Mouse (Mus musculus) liver, embryonic 14.5 days (tissue): ENCODE data around the gene Clec3b.

Source experiments
- CTCF ChIP-seq: IDR thresholded peaks from 2 replicates; pipeline ENCODE4 v1.5.1; 2016; ENCODE audit warnings: antibody characterized with exemption, low read depth, control low read depth
- EP300 ChIP-seq: IDR thresholded peaks from 2 replicates; pipeline ENCODE4 v1.6.1; 2016; ENCODE audit warnings: antibody characterized with exemption, low read depth

- TF ChIP-seq CTCF (no peak), EP300 (no peak)
These were observed 17.8 kb upstream of the Clec3b start for GRCm38 (mm10) chr9:123132994-123133393.
